Mouse (Mus musculus): Measurements from ENCODE around the gene Ift140. TPM values are rescaled to one million over a fixed set of nuclear protein-coding genes. Genes with fewer than 3 reads are reported as not detected.
A peak's percentile ranks its signal among the peaks of the same experiment; 100 is the strongest.

The Ift140 gene
- polyA plus RNA-seq, 1 experiment from 2014 or later, result 51.6 TPM

GRCm38 (mm10) chr17:25100052-25100451 lies 84.2 kb downstream of the Ift140 start:
- H3K4me3 ChIP-seq (ENCODE audit: low read depth, low read length), result no peak overlapping the region
- no peak overlapping the region for H3K9ac ChIP-seq (ENCODE audit: low read depth, low read length)
- H3K27ac ChIP-seq (ENCODE audit: low read depth, low read length), result no peak overlapping the region
- no peak overlapping the region for H3K4me2 ChIP-seq
- no peaks in the 10 kb centered on the region for H3K4me1 ChIP-seq (replicated peaks; ENCODE audit: control insufficient read depth, insufficient read depth, low read length)
- peaks cover 43% of the 10 kb centered on the region for H3K36me3 ChIP-seq (ENCODE audit: control insufficient read depth, insufficient read depth, low read length)
- WGBS, result 87% methylated on average over 6 of the region's 6 CpGs
- H3K9me3 ChIP-seq (ENCODE audit: control insufficient read depth, low read length), result no peaks in the 10 kb centered on the region
- H3K27me3 ChIP-seq (replicated peaks; ENCODE audit: control insufficient read depth, insufficient read depth, low read length), result no peaks in the 10 kb centered on the region
- DNase-seq (ENCODE audit: low spot score) (no peak), ATAC-seq (replicated peaks; ENCODE audit: low FRiP score) (no peak)

- H3K9ac ChIP-seq (ENCODE audit: low read depth, low read length), result no peak overlapping the region
- no peak for DNase-seq (ENCODE audit: low spot score)
- H3K4me1 ChIP-seq (replicated peaks; ENCODE audit: control insufficient read depth, insufficient read depth, low read length), result no peaks in the 10 kb centered on the region
- H3K4me2 ChIP-seq, result no peak overlapping the region
- no peak overlapping the region for H3K4me3 ChIP-seq (ENCODE audit: low read depth, low read length)
- peaks cover 52% of the 10 kb centered on the region for H3K36me3 ChIP-seq (ENCODE audit: control insufficient read depth, insufficient read depth, low read length)
- H3K9me3 ChIP-seq (ENCODE audit: control insufficient read depth, low read length), result no peaks in the 10 kb centered on the region
- H3K27me3 ChIP-seq (replicated peaks; ENCODE audit: control insufficient read depth, insufficient read depth, low read length), result no peaks in the 10 kb centered on the region
- WGBS, result 95% methylated on average over 11 of the region's 11 CpGs
- no peak overlapping the region for H3K27ac ChIP-seq (ENCODE audit: low read depth, low read length)
- ATAC-seq (replicated peaks; ENCODE audit: low FRiP score), result no peak
Observed at GRCm38 (mm10) chr17:25101338-25101737, 85.5 kb downstream of the Ift140 start.

- Histone ChIP-seq H3K9ac (ENCODE audit: low read depth, low read length) (no peak overlapping the region), H3K4me1 (replicated peaks; ENCODE audit: control insufficient read depth, insufficient read depth, low read length) (no peaks in the 10 kb centered on the region), H3K9me3 (ENCODE audit: control insufficient read depth, low read length) (no peaks in the 10 kb centered on the region), H3K4me2 (no peak overlapping the region), H3K27me3 (replicated peaks; ENCODE audit: control insufficient read depth, insufficient read depth, low read length) (no peaks in the 10 kb centered on the region), H3K36me3 (ENCODE audit: control insufficient read depth, insufficient read depth, low read length) (peaks cover 42% of the 10 kb centered on the region), H3K4me3 (ENCODE audit: low read depth, low read length) (no peak overlapping the region), H3K27ac (ENCODE audit: low read depth, low read length) (no peak overlapping the region)
- 83% methylated on average over 16 of the region's 16 CpGs for WGBS
- ATAC-seq (replicated peaks; ENCODE audit: low FRiP score) (no peak), DNase-seq (ENCODE audit: low spot score) (no peak)
Observed at GRCm38 (mm10) chr17:25107786-25108185, 91.9 kb downstream of the Ift140 start.

GRCm38 (mm10) chr17:25109578-25109977 lies 93.7 kb downstream of the Ift140 start:
- Histone ChIP-seq H3K4me3 (ENCODE audit: low read depth, low read length) (no peak overlapping the region), H3K4me1 (replicated peaks; ENCODE audit: control insufficient read depth, insufficient read depth, low read length) (peaks cover under 1% of the 10 kb centered on the region), H3K4me2 (no peak overlapping the region), H3K9ac (ENCODE audit: low read depth, low read length) (no peak overlapping the region), H3K27ac (ENCODE audit: low read depth, low read length) (no peak overlapping the region), H3K9me3 (ENCODE audit: control insufficient read depth, low read length) (no peaks in the 10 kb centered on the region), H3K36me3 (ENCODE audit: control insufficient read depth, insufficient read depth, low read length) (peaks cover 37% of the 10 kb centered on the region), H3K27me3 (replicated peaks; ENCODE audit: control insufficient read depth, insufficient read depth, low read length) (no peaks in the 10 kb centered on the region)
- DNase-seq (ENCODE audit: low spot score), result no peak
- peak; percentile 69; the same call in 1 of the 2 replicates for ATAC-seq (replicated peaks; ENCODE audit: low FRiP score)
- 78% methylated on average over 2 of the region's 2 CpGs for WGBS

DNA sequence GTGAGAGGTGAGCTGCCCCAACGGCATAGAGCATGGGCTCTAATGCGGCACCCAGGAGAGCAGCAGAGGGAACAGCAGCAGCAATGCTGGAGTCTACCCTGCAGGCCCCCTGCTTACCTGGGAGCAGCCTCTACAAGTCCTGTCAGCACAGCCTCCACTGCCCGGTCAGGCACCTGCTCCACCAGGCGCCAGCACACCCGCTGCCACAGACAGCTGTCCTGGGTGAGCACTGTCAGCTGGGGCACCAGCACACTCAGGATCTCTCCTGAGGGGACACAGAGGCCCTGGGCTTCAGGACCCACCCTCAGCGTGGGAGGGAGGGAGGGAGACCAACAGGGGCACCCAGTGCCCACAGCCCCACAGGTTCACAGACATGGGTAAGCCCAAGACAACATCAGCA lies 94.7 kb downstream of the Ift140 start:
- no peak overlapping the region for H3K9ac ChIP-seq (ENCODE audit: low read depth, low read length)
- H3K36me3 ChIP-seq (ENCODE audit: control insufficient read depth, insufficient read depth, low read length), result peaks cover 29% of the 10 kb centered on the region; the same call in 1 of the 2 replicates
- no peaks in the 10 kb centered on the region for H3K27me3 ChIP-seq (replicated peaks; ENCODE audit: control insufficient read depth, insufficient read depth, low read length)
- H3K9me3 ChIP-seq (ENCODE audit: control insufficient read depth, low read length), result no peaks in the 10 kb centered on the region
- no peak for ATAC-seq (replicated peaks; ENCODE audit: low FRiP score)
- no peak for DNase-seq (ENCODE audit: low spot score)
- 95% methylated on average over 6 of the region's 6 CpGs for WGBS
- no peak overlapping the region for H3K4me2 ChIP-seq
- no peak overlapping the region for H3K27ac ChIP-seq (ENCODE audit: low read depth, low read length)
- H3K4me1 ChIP-seq (replicated peaks; ENCODE audit: control insufficient read depth, insufficient read depth, low read length), result peaks cover 5% of the 10 kb centered on the region
- no peak overlapping the region for H3K4me3 ChIP-seq (ENCODE audit: low read depth, low read length)

DNA sequence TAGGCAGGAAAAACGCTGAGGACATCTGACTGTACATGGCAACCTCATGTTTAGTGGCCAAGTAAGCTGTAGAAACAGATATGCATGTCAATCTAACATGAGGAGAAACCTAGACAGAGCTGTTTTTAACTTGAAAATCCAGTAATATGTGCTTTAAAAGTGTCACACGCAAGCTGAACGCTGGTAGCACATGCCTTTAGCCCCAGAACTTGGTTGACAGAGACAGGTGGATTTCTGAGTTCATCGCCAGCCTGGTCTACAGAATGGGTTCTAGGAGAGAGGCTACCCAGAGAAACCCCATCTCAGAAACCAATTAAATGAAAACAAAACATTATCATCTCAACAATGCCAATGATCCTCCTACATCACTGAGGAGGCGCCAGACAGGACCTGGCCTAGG lies 95.3 kb downstream of the Ift140 start:
- Histone ChIP-seq H3K4me3 (ENCODE audit: low read depth, low read length) (no peak overlapping the region), H3K36me3 (ENCODE audit: control insufficient read depth, insufficient read depth, low read length) (peaks cover 25% of the 10 kb centered on the region; the same call in 1 of the 2 replicates), H3K27me3 (replicated peaks; ENCODE audit: control insufficient read depth, insufficient read depth, low read length) (no peaks in the 10 kb centered on the region), H3K27ac (ENCODE audit: low read depth, low read length) (no peak overlapping the region), H3K4me2 (no peak overlapping the region), H3K9ac (ENCODE audit: low read depth, low read length) (no peak overlapping the region), H3K4me1 (replicated peaks; ENCODE audit: control insufficient read depth, insufficient read depth, low read length) (peaks cover 7% of the 10 kb centered on the region), H3K9me3 (ENCODE audit: control insufficient read depth, low read length) (no peaks in the 10 kb centered on the region)
- WGBS, result 89% methylated on average over 5 of the region's 5 CpGs
- ATAC-seq (replicated peaks; ENCODE audit: low FRiP score) (no peak), DNase-seq (ENCODE audit: low spot score) (no peak)

DNA sequence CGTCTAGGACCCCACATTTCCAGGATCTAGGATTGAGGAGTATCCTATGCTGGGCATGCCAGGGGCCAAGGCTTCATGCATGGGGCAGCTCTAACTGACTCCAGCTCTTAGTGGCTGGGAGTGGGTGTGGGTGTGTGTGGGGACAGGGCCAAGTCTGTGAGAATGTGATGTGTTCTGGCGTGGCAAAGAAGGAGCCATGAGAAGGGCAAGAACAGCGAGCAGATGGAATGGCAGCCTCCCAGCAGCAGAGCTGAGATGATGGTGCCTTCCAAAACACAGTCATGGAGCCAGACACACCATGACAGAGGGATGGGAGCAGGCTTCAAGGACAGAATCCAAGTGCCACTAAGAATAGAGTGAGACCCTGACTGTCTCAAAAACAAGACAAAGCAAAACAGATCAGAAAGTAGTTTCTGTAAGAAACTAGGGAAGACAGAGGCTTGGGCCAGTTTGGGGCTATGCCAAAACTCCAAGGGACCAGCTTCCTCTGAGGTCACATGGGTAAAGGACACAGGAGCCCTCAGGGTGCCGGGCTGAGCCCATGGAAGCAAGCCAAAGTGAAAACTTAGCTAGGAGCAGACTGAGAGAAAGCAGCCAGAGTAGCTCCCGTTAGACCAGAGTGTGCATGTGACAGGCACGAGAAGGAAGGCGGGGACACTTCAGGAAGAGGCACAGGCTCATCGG lies 96.0 kb downstream of the Ift140 start:
- Histone ChIP-seq H3K4me1 (replicated peaks; ENCODE audit: control insufficient read depth, insufficient read depth, low read length) (peaks cover 8% of the 10 kb centered on the region), H3K9me3 (ENCODE audit: control insufficient read depth, low read length) (no peaks in the 10 kb centered on the region), H3K9ac (ENCODE audit: low read depth, low read length) (no peak overlapping the region), H3K36me3 (ENCODE audit: control insufficient read depth, insufficient read depth, low read length) (peaks cover 21% of the 10 kb centered on the region; the same call in 1 of the 2 replicates), H3K4me3 (ENCODE audit: low read depth, low read length) (no peak overlapping the region), H3K4me2 (no peak overlapping the region), H3K27me3 (replicated peaks; ENCODE audit: control insufficient read depth, insufficient read depth, low read length) (no peaks in the 10 kb centered on the region), H3K27ac (ENCODE audit: low read depth, low read length) (no peak overlapping the region)
- DNase-seq (ENCODE audit: low spot score), result no peak
- 84% methylated on average over 8 of the region's 8 CpGs for WGBS
- no peak for ATAC-seq (replicated peaks; ENCODE audit: low FRiP score)

DNA sequence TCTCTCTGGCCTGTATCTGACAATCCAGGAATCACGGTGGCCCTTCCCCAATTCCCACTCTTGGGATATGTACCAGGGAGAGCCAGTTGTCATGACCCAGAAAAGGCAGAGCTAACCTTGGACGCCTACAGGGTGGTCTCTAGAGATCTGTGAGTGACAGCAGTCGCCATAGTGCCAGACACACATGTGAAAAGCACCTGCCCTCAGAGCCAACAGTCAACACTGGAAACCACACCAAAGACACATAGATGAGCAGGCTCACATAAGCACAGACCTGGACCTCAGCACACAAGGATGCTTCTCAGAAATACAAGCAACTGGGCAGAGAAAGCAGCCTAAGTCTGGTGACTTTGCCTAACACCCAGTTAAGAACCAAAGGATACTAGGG lies 96.5 kb downstream of the Ift140 start:
- Histone ChIP-seq H3K4me2 (no peak overlapping the region), H3K27ac (ENCODE audit: low read depth, low read length) (no peak overlapping the region), H3K9me3 (ENCODE audit: control insufficient read depth, low read length) (no peaks in the 10 kb centered on the region), H3K4me1 (replicated peaks; ENCODE audit: control insufficient read depth, insufficient read depth, low read length) (peaks cover 8% of the 10 kb centered on the region), H3K36me3 (ENCODE audit: control insufficient read depth, insufficient read depth, low read length) (peaks cover 16% of the 10 kb centered on the region; the same call in 1 of the 2 replicates), H3K4me3 (ENCODE audit: low read depth, low read length) (no peak overlapping the region), H3K9ac (ENCODE audit: low read depth, low read length) (no peak overlapping the region), H3K27me3 (replicated peaks; ENCODE audit: control insufficient read depth, insufficient read depth, low read length) (no peaks in the 10 kb centered on the region)
- 87% methylated on average over 3 of the region's 3 CpGs for WGBS
- DNase-seq (ENCODE audit: low spot score) (no peak), ATAC-seq (replicated peaks; ENCODE audit: low FRiP score) (no peak)
